Mouse (Mus musculus) megakaryocyte, embryonic 14.5 days (primary cell): ENCODE measurements around the gene Polr1b.

Experiments
- FLI1 ChIP-seq: IDR thresholded peaks from 2 replicates; pipeline ENCODE4 v1.6.1; 2012; ENCODE audit warnings: low read length, inconsistent platforms, mixed read lengths
- GATA1 ChIP-seq: IDR thresholded peaks from 3 replicates; pipeline ENCODE4 v1.6.1; 2012; ENCODE audit warnings: mixed read lengths, low read length, inconsistent platforms, borderline replicate concordance

DNA sequence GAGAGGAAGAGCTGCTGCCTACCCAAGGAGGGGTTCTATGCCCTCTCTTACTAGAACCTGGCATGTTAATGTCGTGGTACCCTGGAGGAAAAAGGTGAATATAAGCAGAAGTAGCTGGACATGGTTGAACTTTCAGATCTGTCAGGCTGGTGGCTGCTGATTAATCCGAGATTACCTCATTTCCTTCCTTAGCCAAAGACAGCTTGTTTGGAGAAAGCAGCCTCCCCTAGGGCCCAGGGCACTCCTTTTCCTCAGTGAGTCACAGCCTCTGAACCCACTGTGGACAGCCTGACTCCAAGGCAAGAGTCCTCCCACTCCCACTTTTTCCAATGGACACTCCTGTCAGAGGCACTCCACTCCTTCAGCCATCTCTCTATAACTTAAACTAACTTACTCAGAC lies 74.8 kb downstream of the Polr1b start:
- TF ChIP-seq GATA1 (no peak), FLI1 (no peak)
